Mouse (Mus musculus): ENCODE results near the gene Hs2st1.

The Hs2st1 gene

DNA sequence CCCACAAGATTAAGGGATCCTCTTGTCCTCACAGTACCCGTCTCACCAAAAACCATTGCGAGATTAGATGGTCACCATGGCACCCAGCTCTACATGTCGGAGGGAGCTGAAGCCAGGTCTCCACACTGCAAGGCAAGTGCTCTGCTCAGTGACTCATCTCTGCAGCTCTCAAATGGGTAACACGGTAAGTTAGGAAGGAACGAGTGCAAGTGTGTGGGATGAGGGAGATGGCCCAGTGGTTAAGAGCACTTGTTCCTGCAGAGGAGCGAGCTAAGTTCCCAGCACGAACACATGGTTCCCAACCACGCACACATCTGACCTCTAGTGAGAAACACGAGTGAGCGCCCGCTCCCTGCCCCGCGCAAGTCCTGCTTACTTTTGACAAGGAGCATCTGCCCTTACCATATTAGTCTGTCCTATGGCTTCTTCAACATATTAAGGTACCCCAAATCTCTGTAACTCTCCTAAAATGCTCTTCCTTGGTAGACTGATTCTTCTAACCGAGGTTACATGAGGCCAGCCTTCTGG, 132.0 kb downstream of the Hs2st1 start:
- ChIA-PET POLR2A (interaction anchor here in 1 of 4 experiments (0.8 to 1.7 kb wide), 4 partner anchors 11 to 69 kb away, joined by 3 read pairs; no protein-coding TSS in a partner anchor), CTCF (interaction anchor here in 2 of 4 experiments (0.7 to 1.1 kb wide), 2 partner anchors 15 to 282 kb away, joined by 3 read pairs; partner anchors contain the start of gene Sh3glb1 (in 1 of the 2))

DNA sequence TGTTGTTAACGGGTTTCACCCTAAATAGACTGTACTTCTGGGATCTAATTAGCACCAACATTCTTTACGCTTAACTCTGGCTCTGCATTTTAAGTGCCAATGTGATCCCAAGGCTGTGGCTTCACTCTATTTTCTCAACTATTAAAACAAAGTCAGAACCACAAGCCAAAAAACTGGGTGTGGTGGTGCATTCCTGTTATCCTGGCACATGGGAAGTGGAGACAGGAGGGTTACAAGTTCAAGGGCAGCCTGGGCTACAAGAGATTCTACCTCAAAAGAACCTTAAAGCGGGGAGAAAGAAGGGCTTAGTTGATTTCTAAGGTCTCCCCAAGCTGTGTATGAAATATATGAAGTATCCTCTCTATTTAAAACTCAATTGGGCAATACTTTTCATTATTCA, 133.9 kb downstream of the Hs2st1 start:
- ChIA-PET CTCF (interaction anchor here in 1 of 4 experiments (1.1 kb wide), 1 partner anchor 18 kb away, joined by 3 read pairs; no protein-coding TSS in a partner anchor), POLR2A (interaction anchor here in 2 of 4 experiments (0.7 to 1.4 kb wide), 2 partner anchors 24 to 25 kb away, joined by 3 to 4 read pairs; no protein-coding TSS in a partner anchor)

DNA sequence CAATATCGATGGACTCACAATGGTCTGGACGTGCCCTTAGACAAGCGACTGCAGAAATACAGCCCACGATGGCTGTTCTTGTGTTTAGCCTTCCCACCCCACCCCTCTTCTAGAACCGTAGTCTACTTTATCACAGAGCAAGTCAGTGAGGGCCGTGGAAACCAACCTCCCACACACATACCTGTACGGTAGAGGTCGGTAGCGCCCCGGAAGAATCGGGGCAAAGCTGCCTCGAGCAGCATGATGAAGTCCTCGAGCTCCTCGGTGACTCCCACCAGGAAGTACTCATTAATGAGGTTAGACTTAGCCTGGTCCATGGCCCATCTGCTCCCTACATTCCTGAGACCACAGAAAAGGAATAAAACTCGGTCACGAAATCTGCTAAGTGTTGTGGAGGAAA, 134.7 kb downstream of the Hs2st1 start:
- ChIA-PET CTCF (interaction anchor here in 2 of 4 experiments (0.6 to 1.1 kb wide), 2 partner anchors 18 to 33 kb away, joined by 3 read pairs; no protein-coding TSS in a partner anchor), POLR2A (interaction anchor here in 1 of 4 experiments (1.0 to 1.4 kb wide), 4 partner anchors 11 to 24 kb away, joined by 3 to 4 read pairs (median 4); no protein-coding TSS in a partner anchor)

DNA sequence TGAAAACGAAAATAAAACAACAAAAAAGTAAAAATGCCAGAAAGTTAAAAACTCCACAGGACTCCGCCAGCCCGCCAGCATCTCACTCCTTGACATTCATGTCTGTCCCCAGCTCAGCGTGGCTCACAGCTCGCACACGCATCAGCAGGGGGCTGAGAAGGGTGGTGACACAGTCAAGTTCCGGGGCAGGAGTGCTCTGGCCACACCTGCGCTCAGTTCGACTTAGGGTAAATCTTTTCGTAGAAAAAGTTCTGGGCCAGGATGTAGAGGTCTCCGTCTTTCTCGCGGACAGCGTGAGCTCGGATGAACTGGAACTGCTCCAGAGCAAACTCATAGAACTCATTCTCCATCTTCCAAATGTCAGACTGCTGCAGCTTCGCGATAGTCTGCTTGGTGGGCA, 135.7 kb downstream of the Hs2st1 start:
- ChIA-PET POLR2A (interaction anchor here in 1 of 4 experiments (0.5 to 1.2 kb wide), 3 partner anchors 13 to 1323 kb away, joined by 3 to 4 read pairs (median 3); no protein-coding TSS in a partner anchor), CTCF (interaction anchor here in 1 of 4 experiments (0.6 kb wide), 1 partner anchor 22 kb away, joined by 3 read pairs; no protein-coding TSS in a partner anchor)

DNA sequence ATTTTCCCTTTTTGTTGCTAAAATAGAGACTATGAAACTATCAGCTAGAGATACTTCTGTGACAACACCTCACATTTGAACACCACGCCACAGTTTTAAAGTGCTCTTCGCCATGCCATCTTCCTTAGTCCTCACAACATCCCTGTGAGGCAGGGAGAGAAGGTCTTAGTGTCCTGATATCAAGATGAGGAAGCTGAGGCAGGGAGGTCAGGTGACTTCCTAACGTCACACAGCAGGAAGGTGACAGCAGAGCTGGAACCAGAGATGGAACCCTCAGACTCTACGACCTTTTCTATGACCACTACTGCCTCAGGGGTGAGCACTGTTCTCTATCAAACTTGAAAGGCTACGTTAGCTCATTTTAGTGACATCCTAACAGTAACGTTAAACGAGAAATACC, 136.9 kb downstream of the Hs2st1 start:
- ChIA-PET POLR2A (no interaction called here), CTCF (no interaction called here)

DNA sequence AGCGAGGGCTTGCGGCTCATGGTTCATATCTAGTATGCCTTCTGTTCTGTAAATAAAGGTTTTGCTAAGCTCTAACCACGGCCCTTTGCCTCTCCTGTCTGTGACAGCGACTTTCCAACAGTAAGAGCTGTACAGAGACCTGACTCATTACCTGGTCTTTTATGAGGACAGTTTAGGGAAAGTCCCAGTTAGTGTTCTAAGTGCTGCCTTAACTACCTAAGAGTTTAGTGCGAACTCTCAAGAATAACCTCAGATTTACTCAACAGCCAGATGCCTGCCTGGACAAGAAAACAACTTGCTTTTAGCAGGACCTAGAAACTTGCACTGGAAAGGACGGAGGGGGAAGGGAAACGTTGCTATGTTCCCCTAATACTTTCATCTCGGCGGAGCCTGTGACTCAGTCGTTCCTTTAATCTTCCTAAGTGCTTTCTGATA, 137.8 kb downstream of the Hs2st1 start:
- CTCF ChIA-PET = interaction anchor here in 1 of 4 experiments (1.5 kb wide), 1 partner anchor 21 kb away, joined by 3 read pairs; no protein-coding TSS in a partner anchor
- POLR2A ChIA-PET = no interaction called here

DNA sequence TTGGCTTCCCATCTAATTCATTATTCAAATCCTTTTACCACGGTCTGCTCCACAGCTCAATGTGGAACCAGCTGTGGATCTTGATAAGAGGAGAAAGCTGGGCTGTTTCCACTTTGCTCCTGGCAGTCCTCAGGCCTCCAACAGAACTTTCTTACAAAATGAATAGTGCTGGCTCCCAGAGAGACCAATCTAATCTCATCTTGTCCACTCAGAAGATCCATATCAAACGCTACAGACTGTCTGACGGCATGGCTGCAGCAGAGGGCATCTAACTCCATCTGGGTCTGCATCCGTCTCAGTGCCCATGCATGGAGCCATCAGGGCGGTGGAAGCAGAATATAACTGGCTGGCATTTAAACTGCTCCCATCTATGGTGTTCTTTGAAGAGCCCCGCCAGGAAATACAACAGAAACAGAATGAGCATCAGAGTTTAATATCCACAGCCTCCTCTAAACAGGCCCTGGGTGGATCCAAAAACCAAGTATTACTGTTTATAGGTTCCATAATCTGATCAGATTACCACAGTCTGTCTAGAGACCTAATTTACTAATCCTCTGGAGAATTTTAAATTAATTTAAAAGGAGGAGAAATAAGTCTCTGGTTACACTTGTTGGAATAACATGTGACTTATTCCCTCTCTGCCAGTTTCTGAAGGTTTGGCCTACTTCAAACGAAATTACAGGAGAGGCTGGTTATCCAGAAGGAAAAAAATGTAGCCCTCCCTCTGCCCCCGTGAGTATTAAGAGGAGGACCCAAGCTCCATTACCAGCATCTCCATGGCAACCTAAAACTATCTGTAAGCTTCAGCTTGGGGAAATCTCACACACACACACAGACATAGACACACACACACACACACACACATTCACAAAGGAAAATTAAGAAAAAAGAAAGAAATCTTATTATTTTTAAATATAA, 141.2 kb downstream of the Hs2st1 start:
- CTCF ChIA-PET = no interaction called here
- POLR2A ChIA-PET = interaction anchor here in 1 of 4 experiments (0.6 kb wide), 1 partner anchor 83 kb away, joined by 3 read pairs; no protein-coding TSS in a partner anchor

DNA sequence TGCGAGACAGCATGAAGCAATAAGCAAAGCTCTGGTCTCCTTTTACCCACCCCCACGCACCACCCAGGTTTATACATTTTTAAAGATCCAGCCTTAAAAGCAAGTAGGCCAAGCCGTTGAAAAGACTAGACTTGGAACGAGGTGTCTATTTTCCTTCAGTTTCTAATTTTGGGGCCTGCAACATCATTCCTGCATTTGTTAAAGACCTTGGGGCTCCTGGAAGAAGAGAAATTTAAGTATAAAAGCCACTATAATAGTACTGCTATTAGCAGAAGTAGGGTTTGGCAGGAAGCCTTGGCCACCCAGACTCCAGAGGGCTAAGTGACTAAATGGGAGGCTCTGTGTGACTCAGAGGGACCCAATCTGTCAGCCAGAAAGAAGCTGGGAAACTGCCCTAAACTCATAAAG, 144.9 kb downstream of the Hs2st1 start:
- POLR2A ChIA-PET = interaction anchor here in 1 of 4 experiments (1.0 kb wide), 1 partner anchor 11 kb away, joined by 3 read pairs; no protein-coding TSS in a partner anchor
- CTCF ChIA-PET = no interaction called here

DNA sequence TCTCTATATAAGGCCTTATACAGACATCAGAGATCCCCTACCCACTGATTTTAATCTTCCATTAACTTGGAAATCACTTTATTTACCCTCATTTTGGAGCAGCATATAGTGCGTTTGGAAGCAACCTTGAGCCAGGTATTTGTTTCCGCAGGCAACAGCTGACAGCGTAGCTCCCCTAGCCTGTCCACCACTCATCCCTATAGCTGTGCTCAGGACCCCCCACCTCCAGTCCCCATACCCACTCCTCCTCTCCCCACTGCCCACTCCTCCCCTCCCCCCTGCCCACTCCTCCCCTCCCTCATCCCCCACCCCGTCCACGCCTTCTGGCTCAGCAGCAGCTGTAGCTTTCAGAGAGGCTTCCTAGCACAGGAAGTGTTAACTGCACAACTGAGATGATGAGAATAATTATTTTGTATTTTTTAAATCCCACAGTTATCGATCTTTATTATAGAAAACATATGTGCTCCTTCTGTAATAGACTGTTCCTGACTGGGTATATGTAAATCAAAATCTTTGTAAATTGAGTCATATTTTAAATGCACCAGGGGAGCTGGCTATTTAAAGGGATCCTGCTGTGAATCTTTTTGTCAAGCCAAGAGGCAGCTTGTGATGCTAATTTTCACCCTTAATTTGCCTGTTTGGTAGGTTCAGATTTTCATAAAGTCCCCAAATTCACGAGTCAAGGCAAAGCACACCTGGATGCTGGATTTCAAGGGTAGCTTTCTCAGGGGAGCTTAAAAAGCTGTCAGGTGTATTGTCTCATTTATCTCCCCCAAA, 148.4 kb downstream of the Hs2st1 start:
- CTCF ChIA-PET = interaction anchor here in 2 of 4 experiments (0.6 to 0.8 kb wide), 2 partner anchors 32 to 1546 kb away, joined by 3 to 4 read pairs; no protein-coding TSS in a partner anchor

DNA sequence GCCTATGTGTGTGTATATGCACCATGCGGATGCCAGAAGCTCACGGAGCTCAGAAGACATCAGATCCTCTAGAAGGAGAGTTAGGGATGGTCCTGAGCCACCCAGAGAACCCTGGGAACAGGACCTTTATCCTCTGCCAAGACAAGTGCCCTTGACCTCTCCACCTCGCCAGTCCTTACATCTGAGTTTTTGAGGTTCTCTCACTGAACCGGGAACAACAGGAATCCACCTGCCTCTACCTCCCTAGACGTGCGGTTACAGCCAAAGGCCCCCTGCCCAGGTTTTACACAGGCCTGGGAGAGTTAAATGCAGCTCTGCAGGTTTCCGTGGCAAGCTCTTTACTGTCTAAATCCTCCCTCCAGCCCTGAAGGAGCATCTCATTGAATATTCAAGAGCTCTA, 156.2 kb downstream of the Hs2st1 start:
- ChIA-PET POLR2A (interaction anchor here in 3 of 4 experiments (0.6 to 1.8 kb wide), 7 partner anchors 8 to 154 kb away, joined by 3 to 7 read pairs (median 3); no protein-coding TSS in a partner anchor), CTCF (interaction anchor here in 3 of 4 experiments (0.6 to 1.5 kb wide), 4 partner anchors 14 to 306 kb away, joined by 3 to 6 read pairs (median 3); partner anchors contain the start of gene Sh3glb1 (in 1 of the 3))

More for the DNA sequence above, 148.4 kb downstream of the Hs2st1 start:
- POLR2A ChIA-PET = interaction anchor here (0.7 to 1.3 kb wide), 8 partner anchors 8 to 1781 kb away, joined by 3 to 7 read pairs (median 4); no protein-coding TSS in a partner anchor

DNA sequence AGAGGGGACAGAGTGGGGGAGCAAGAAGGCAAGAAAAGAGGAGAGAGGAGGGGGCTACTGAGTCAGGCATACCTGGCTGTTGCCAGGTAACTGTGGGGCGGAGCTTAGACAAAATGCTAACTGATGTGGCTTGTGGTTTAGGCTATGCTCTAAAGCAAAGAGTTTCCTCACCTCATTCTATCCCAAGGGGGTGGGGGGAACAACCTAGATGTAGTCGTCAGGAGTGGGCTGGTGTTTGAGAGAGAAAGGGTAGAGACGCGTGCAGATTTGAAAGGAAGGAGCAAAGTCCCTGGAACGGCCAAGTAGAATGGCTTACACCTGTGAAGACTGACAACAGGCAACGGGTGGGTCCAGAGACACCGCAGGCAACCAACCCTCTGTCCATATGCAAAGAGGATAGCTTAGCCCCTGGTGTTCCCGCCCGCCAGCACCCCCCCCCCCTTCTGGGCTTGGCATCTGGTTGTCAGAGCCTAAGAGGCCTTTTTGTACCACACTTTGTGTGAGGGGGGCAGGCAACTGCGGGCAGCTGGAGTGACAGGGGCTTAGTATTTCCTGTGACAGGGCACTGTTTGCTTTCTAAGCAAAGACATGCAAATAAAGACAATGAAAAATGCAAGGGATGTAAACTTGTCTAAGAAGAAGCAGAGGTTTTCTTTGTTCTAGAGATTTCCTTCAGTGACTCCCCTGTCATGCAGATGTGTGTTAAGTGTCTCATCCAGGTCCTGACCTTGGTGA, 157.3 kb downstream of the Hs2st1 start:
- ChIA-PET CTCF (interaction anchor here (0.6 to 1.7 kb wide), 14 partner anchors 13 to 1736 kb away, joined by 3 to 8 read pairs (median 4); partner anchors contain the start of gene Sh3glb1 (in 2 of the 4)), POLR2A (interaction anchor here (0.6 to 1.8 kb wide), 14 partner anchors 8 to 1226 kb away, joined by 3 to 12 read pairs (median 4); partner anchors contain the start of genes Hs2st1 (in 1 of the 4), Odf2l (in 1 of the 4) and Selenof (in 1 of the 4))

DNA sequence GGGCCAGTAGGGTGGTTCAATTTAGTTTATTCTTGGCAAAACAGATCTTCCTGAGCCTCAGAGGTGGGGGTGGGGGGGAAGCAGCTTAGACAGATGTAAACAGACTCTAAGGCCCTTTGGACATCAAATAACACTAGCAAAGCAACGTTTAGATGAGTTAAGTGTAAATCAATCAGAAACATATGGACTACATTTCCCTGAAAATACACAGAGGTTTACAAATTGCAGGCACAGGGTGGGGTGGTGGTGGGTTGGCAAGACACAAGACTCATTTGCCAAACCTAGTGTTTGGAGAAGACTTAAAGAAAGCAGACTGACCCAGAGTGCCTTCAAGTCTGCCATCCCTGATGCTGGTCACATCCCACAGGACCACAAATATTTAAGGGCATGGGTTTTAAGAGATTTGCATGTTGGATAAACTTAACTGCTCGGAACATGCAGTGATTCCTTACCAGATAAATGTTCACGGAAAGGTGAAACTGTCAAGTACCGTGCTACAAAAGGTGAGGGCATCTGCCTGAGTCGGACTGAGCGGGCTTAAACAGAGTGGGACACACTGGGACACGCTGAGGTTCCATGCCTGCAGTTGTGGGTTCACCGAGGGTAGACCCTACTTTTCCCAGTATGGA, 158.2 kb downstream of the Hs2st1 start:
- ChIA-PET CTCF (interaction anchor here in 3 of 4 experiments (0.6 to 1.7 kb wide), 7 partner anchors 12 to 247 kb away, joined by 3 to 10 read pairs (median 4); no protein-coding TSS in a partner anchor), POLR2A (interaction anchor here in 2 of 4 experiments (0.6 to 1.8 kb wide), 6 partner anchors 10 to 810 kb away, joined by 3 to 7 read pairs (median 4); no protein-coding TSS in a partner anchor)

DNA sequence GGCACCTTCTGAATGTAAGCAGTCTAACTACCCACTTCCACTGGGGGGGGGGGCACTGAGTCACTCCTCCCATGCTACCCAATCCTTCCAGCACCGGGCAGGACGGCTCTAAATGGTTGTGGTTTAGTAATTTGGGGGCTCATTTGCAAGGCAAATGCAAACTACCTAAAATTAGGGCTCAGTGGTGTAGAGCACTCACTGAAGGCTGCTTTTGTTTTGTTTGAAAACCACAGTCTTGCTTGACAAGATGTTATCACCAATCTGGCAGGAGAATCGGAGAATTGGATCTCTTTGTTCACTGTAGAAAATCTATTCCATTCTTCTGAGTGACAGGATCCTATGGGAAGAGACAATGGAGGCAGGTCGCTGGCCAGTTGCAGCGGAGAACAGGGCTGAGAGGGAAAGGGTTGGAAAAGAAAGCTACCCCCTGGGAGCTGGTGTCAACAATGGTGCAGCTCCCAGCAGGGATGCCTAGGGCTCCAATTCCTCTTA, 158.9 kb downstream of the Hs2st1 start:
- POLR2A ChIA-PET = interaction anchor here in 1 of 4 experiments (0.6 to 0.9 kb wide), 4 partner anchors 9 to 811 kb away, joined by 3 to 4 read pairs (median 4); no protein-coding TSS in a partner anchor
- CTCF ChIA-PET = interaction anchor here in 2 of 4 experiments (1.3 to 1.7 kb wide), 3 partner anchors 12 to 13 kb away, joined by 3 to 7 read pairs (median 6); no protein-coding TSS in a partner anchor

DNA sequence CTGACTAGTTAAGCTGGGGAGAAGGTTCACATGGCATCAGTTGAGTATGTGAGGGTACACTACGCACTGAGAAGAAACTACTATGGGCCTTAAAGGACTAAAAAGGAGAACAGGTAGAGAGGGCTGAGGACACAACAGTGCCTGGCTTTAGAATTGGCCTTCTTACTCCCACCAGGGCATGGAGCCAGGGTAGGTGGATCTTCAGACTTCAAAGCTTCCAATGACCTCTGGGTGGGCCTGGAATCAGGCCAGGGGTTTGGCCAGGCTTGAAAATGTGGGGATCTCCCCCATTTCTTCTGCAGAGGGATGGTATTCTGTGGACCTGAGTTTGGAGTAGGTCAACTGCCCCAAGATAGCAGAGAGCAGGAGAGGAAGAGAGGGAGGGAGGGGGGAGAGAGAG, 161.0 kb downstream of the Hs2st1 start:
- POLR2A ChIA-PET = interaction anchor here in 1 of 4 experiments (0.6 kb wide), 1 partner anchor 267 kb away, joined by 6 read pairs; no protein-coding TSS in a partner anchor
- CTCF ChIA-PET = interaction anchor here in 1 of 4 experiments (0.9 kb wide), 1 partner anchor 11 kb away, joined by 3 read pairs; no protein-coding TSS in a partner anchor

DNA sequence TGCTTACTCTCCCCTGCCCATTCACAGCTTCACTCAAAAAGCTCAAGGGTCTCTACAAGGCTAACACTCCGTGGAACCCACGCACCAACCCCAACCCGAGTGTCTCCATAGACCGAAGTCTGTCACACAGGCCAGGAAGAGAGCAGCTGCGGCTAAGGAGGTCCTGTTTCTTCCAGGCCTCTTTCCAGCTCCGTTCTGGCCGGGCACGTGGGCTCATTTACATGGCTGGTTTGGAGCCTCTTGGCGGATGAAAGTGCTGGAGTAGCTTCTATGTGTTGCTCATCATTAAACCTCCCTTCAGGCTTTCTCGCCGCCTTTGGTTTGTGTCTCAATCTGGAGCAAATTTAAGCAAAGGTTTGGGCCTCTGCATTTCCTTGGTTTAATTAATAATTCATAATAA, 164.7 kb downstream of the Hs2st1 start:
- POLR2A ChIA-PET = no interaction called here

DNA sequence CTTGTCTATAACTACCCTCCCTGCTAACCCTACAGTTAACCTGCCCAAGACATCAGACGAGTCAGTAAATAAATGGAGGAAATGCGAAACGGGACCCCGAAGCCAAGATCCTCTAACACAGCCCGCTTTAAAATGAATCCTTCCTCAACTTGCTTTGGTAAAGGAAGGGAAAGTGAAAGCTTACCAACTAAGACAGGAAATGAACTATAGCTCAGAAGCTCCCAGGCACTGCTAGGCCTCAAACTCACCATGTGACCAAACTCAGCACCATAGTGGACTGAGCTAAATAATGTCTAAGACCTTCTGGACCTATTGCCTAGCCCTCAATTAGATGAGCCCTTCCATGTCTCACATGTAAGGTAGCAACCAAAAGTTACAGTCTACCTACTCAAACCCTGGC, 168.7 kb downstream of the Hs2st1 start:
- CTCF ChIA-PET = interaction anchor here in 1 of 4 experiments (1.5 kb wide), 1 partner anchor 9 kb away, joined by 3 read pairs; no protein-coding TSS in a partner anchor
- POLR2A ChIA-PET = no interaction called here

More for the DNA sequence above, 164.7 kb downstream of the Hs2st1 start:
- CTCF ChIA-PET = interaction anchor here in 1 of 4 experiments (0.6 kb wide), 2 partner anchors 41 to 48 kb away, joined by 3 to 5 read pairs; no protein-coding TSS in a partner anchor
